Mouse (Mus musculus): ENCODE results near the gene Ankrd13d. TPM values are rescaled to one million over a fixed set of nuclear protein-coding genes. Genes with fewer than 3 reads are reported as not detected.

Ankrd13d gene
- 1.7 and 2.7 TPM in 2 replicates for polyA plus RNA-seq (2015; fragmentation: Nextera tagmentation; extraction: Ambion mirVana)

GRCm38 (mm10) chr19:4282898-4283553 lies at the start of gene Ankrd13d:
Ankrd13d (minus strand) TSS chr19:4283137.

DNA sequence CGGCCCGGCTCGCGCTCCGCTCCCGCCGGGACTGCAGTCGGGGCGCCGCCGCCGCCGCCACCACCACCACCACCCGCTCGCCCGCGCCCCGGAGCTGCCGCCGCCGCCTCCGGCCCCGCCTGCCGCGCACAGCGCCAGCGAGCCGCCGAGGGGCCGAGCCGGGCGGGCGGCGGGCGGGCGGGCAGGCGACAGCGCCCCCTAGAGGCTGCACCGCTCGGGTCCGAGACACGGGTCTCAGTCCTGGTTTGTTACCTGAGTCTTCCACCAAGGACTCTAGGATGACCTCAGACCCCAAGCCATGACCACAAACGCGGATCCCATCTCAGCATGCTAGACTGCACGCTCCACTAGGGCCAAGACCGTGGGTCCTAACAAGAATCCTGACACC lies 23.2 kb upstream of the Ankrd13d start, which contains the start of gene Grk2:
Grk2 (minus strand) TSS at position 33 of the 388 bp plus-strand sequence.

DNA sequence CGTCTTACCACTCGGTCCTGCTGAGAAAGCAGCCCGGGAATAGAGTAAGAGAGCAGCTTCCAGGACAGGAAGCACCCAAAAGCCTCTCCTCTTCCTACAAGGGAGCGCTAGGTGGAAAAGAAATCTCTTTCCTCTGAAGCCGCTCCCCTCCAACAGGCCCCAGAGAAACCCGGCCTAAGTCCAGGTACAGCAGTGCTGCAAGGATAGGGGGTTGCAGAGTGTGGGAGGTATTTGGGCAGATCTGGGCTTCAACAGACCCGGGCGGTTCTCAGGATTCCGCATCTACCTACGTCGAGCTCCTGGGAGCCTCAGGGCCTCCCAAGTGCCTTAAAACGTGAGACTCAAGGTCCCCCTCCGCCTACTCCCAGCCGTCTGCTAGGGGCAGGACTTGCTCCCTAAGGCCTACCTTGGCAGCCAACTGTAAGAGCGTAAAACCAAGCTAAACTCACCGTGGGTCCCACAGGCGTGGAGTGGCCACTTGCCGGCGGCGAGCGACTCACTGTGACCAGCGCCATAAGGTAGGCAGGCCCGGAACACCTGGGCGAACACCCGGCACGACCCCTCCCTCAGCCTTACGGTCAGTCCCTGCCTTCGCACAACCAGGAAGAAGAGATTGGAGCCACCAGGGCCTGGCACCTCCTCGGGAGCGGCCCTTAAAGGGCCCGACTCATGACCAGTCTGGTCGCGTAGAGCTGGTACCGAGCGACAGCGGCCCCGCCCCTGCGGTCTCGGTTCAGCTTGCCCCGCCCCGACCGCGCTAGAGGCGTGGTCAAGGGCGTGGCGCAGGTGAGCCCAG lies 14.2 kb downstream of the Ankrd13d start, which contains the start of gene Ssh3:
Ssh3 (minus strand) TSS at position 615 of the 796 bp plus-strand sequence.

DNA sequence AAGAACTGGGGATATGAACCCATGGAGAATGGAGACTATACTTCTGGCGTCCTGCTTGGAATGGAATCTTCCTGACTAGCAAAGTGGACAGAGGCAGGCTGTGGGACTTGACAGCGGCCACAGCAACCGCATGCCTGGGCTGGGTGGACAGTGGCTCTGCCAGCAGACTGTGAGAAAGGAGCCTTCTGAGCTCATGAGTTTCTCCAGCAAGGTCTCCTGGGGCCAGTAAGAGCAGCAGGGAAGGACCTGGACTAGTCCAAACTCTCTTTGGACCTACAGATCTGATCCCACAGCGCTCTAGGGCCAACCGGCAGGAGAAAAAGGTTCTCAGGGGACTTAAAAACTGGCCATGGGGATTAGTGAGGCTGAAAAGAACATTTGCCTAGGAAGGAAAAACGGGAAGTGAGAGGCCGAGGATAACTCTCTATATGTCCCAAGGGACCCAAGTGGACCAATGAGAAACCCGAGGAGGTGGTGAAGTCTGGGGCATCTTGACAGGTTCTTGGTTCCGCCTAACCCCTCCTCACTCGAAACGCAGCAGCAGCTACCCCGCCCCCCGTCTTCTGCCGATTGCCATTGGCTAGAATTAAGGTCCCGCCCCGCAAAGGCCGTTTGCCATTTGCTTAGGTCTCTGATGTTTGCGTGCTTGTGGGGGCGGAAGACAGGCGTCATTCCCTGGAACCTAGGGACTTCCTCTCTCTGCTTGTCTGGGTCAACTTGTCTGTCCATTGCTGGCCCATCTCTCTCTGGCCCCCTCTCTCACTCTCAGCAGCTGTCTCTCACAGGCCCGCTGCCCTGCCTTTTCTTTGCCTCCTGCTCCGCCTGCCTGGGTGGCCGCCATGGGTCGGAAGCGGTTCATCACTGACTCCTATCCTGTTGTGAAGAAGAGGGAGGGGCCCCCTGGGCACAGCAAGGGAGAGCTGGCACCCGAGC lies 51.4 kb downstream of the Ankrd13d start, which contains the start of gene Pold4:
Pold4 (plus strand) TSS at position 647 of the 933 bp plus-strand sequence.

Other genes starting within 250 kb of the Ankrd13d start
- 309 and 335 TPM in 2 replicates for gene Gstp1, start 245.2 kb downstream of the Ankrd13d start, polyA plus RNA-seq (2015; fragmentation: Nextera tagmentation; extraction: Ambion mirVana)
- 7.4 and 12.0 TPM in 2 replicates for gene Gstp2, start 237.1 kb downstream of the Ankrd13d start, polyA plus RNA-seq (2015; fragmentation: Nextera tagmentation; extraction: Ambion mirVana)
- gene Gstp3, start 223.6 kb downstream of the Ankrd13d start, polyA plus RNA-seq (2015; fragmentation: Nextera tagmentation; extraction: Ambion mirVana): 30.1 and 31.1 TPM in 2 replicates
- 0.19 TPM in 1 of 2 replicates, not detected in the other for gene Cabp2, start 201.6 kb downstream of the Ankrd13d start, polyA plus RNA-seq (2015; fragmentation: Nextera tagmentation; extraction: Ambion mirVana)
- 172 and 193 TPM in 2 replicates for gene Cdk2ap2, start 186.0 kb downstream of the Ankrd13d start, polyA plus RNA-seq (2015; fragmentation: Nextera tagmentation; extraction: Ambion mirVana)
- 16.6 and 22.5 TPM in 2 replicates for gene Pitpnm1, start 183.1 kb downstream of the Ankrd13d start, polyA plus RNA-seq (2015; fragmentation: Nextera tagmentation; extraction: Ambion mirVana)
- gene Aip, start 157.3 kb downstream of the Ankrd13d start, polyA plus RNA-seq (2015; fragmentation: Nextera tagmentation; extraction: Ambion mirVana): 46.8 and 51.7 TPM in 2 replicates
- gene Gpr152, start 143.3 kb downstream of the Ankrd13d start, polyA plus RNA-seq (2015; fragmentation: Nextera tagmentation; extraction: Ambion mirVana): not detected in 2 replicates
- 0.34 and 0.51 TPM in 2 replicates for gene Cabp4, start 139.1 kb downstream of the Ankrd13d start, polyA plus RNA-seq (2015; fragmentation: Nextera tagmentation; extraction: Ambion mirVana)
- 83.9 and 109 TPM in 2 replicates for gene Coro1b, start 134.5 kb downstream of the Ankrd13d start, polyA plus RNA-seq (2015; fragmentation: Nextera tagmentation; extraction: Ambion mirVana)
- 54.1 and 74.8 TPM in 2 replicates for gene Ptprcap, start 129.5 kb downstream of the Ankrd13d start, polyA plus RNA-seq (2015; fragmentation: Nextera tagmentation; extraction: Ambion mirVana)
- gene Rps6kb2, start 119.8 kb downstream of the Ankrd13d start, polyA plus RNA-seq (2015; fragmentation: Nextera tagmentation; extraction: Ambion mirVana): 30.1 and 37.0 TPM in 2 replicates
- 2.5 and 3.6 TPM in 2 replicates for gene Carns1, start 107.7 kb downstream of the Ankrd13d start, polyA plus RNA-seq (2015; fragmentation: Nextera tagmentation; extraction: Ambion mirVana)
- gene Tbc1d10c, start 91.9 kb downstream of the Ankrd13d start, polyA plus RNA-seq (2015; fragmentation: Nextera tagmentation; extraction: Ambion mirVana): 26.1 and 34.7 TPM in 2 replicates
- 442 and 443 TPM in 2 replicates for gene Ppp1ca, start 91.1 kb downstream of the Ankrd13d start, polyA plus RNA-seq (2015; fragmentation: Nextera tagmentation; extraction: Ambion mirVana)
- 17.5 and 19.7 TPM in 2 replicates for gene Rad9a, start 81.5 kb downstream of the Ankrd13d start, polyA plus RNA-seq (2015; fragmentation: Nextera tagmentation; extraction: Ambion mirVana)
- 3.2 and 4.0 TPM in 2 replicates for gene Clcf1, start 68.9 kb downstream of the Ankrd13d start, polyA plus RNA-seq (2015; fragmentation: Nextera tagmentation; extraction: Ambion mirVana)
- not detected in 2 replicates for gene AC109138.7, start 68.8 kb downstream of the Ankrd13d start, polyA plus RNA-seq (2015; fragmentation: Nextera tagmentation; extraction: Ambion mirVana)
- gene Pold4, start 51.2 kb downstream of the Ankrd13d start, polyA plus RNA-seq (2015; fragmentation: Nextera tagmentation; extraction: Ambion mirVana): 30.2 and 35.5 TPM in 2 replicates
- 4.7 and 6.3 TPM in 2 replicates for gene Ssh3, start 14.0 kb downstream of the Ankrd13d start, polyA plus RNA-seq (2015; fragmentation: Nextera tagmentation; extraction: Ambion mirVana)
- gene Grk2, start 23.1 kb upstream of the Ankrd13d start, polyA plus RNA-seq (2015; fragmentation: Nextera tagmentation; extraction: Ambion mirVana): 23.0 and 33.3 TPM in 2 replicates
- gene Kdm2a, start 115.1 kb upstream of the Ankrd13d start, polyA plus RNA-seq (2015; fragmentation: Nextera tagmentation; extraction: Ambion mirVana): 19.6 and 20.3 TPM in 2 replicates
- gene Rhod, start 156.3 kb upstream of the Ankrd13d start, polyA plus RNA-seq (2015; fragmentation: Nextera tagmentation; extraction: Ambion mirVana): 9.0 and 13.6 TPM in 2 replicates
- 0.05 TPM in 1 of 2 replicates, not detected in the other for gene Syt12, start 194.3 kb upstream of the Ankrd13d start, polyA plus RNA-seq (2015; fragmentation: Nextera tagmentation; extraction: Ambion mirVana)
- gene 2010003K11Rik, start 215.4 kb upstream of the Ankrd13d start, polyA plus RNA-seq (2015; fragmentation: Nextera tagmentation; extraction: Ambion mirVana): not detected in 2 replicates
- 17.9 and 18.0 TPM in 2 replicates for gene Pcx, start 227.3 kb upstream of the Ankrd13d start, polyA plus RNA-seq (2015; fragmentation: Nextera tagmentation; extraction: Ambion mirVana)